9 mouse cellular contexts compared by ENCODE assay signal in the genomic region with DNA sequence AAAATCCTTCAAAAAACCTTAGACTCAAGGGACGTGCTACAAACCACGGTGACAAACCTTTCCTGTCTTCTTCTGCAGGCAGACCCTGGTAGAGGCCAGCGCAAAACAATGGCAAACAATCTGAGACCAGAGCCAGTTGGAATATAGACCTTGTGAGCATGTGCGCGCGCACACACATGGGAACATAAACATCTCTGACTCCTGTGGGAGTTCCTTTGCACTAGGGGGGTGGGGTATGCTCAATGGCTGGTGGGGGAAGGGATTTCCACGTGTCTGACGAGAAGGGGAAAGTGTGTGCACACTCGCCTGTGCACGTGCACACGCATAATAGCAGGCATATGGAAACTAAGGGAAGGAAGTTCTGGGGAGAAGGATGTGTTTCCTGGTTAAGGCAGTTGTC.
DNase-seq lines count a peak whose midpoint lies in the region; ATAC-seq and TF ChIP-seq lines count a peak whose summit lies in the region.
"Had no signal": no experiment of that assay in that cellular context is flagged by ENCODE, and none has a peak within 500 bp of the region (broad histone marks: within the 10 kb centered on the region; RNA-seq: fewer than 3 reads in every experiment).

No protein-coding gene starts in this region.

- peak overlapping the region; percentile 89 for H3K27ac ChIP-seq in forebrain, embryonic 10.5 days
- H3K27ac ChIP-seq in forebrain, embryonic 11.5 days (ENCODE audit: low read depth, low read length) = no peak overlapping the region; the same call in 1 of the 2 replicates
- 0 out of 2 replicates have a peak overlapping the region, but pooled peaks have one; percentile 22 for H3K27ac ChIP-seq in midbrain, embryonic 12.5 days (replicated peaks)
- no peak overlapping the region for H3K27ac ChIP-seq in midbrain, embryonic 13.5 days
- peak overlapping the region; percentile 21; the same call in 1 of the 2 replicates for H3K27ac ChIP-seq in intestine, postnatal 0 days (ENCODE audit: low read depth, low read length)
- H3K27ac ChIP-seq in stomach, embryonic 14.5 days (ENCODE audit: low read length) = peak overlapping the region; percentile 98

- WGBS in forebrain, embryonic 10.5 days = 81% methylated on average over 11 of the region's 11 CpGs
- WGBS in forebrain, embryonic 11.5 days = 75% methylated on average over 11 of the region's 11 CpGs
- WGBS in midbrain, embryonic 12.5 days = 78% methylated on average over 11 of the region's 11 CpGs
- 76% methylated on average over 11 of the region's 11 CpGs for WGBS in midbrain, embryonic 13.5 days
- WGBS in intestine, postnatal 0 days = 52% methylated on average over 11 of the region's 11 CpGs
- WGBS in stomach, embryonic 14.5 days = 50% methylated on average over 11 of the region's 11 CpGs

- no peak for TF ChIP-seq CTCF in intestine, postnatal 0 days (IDR thresholded peaks at IDR 0.05; ENCODE audit: low read depth)

- no peak overlapping the region for H3K9ac ChIP-seq in forebrain, embryonic 11.5 days (ENCODE audit: low read length)
- no peak overlapping the region for H3K9ac ChIP-seq in midbrain, embryonic 12.5 days (replicated peaks)
- no peak overlapping the region for H3K9ac ChIP-seq in midbrain, embryonic 13.5 days (replicated peaks)
- no peak overlapping the region for H3K9ac ChIP-seq in intestine, postnatal 0 days (ENCODE audit: low read depth, low read length)
- no peak overlapping the region for H3K9ac ChIP-seq in stomach, embryonic 14.5 days (replicated peaks; ENCODE audit: low read depth, low read length)

- H3K9me3 ChIP-seq in forebrain, embryonic 10.5 days = no peaks in the 10 kb centered on the region
- H3K9me3 ChIP-seq in forebrain, embryonic 11.5 days (ENCODE audit: control insufficient read depth, low read length) = no peaks in the 10 kb centered on the region
- no peaks in the 10 kb centered on the region for H3K9me3 ChIP-seq in midbrain, embryonic 12.5 days
- H3K9me3 ChIP-seq in midbrain, embryonic 13.5 days = no peaks in the 10 kb centered on the region
- H3K9me3 ChIP-seq in intestine, postnatal 0 days (ENCODE audit: control insufficient read depth) = no peaks in the 10 kb centered on the region
- no peaks in the 10 kb centered on the region for H3K9me3 ChIP-seq in stomach, embryonic 14.5 days (ENCODE audit: control insufficient read depth, low read depth, low read length)

- H3K4me2 ChIP-seq in forebrain, embryonic 11.5 days (ENCODE audit: low read depth, low read length, severe bottlenecking) = no peak overlapping the region
- H3K4me2 ChIP-seq in midbrain, embryonic 12.5 days (replicated peaks) = no peak overlapping the region
- no peak overlapping the region for H3K4me2 ChIP-seq in midbrain, embryonic 13.5 days (replicated peaks)
- no peak overlapping the region for H3K4me2 ChIP-seq in intestine, postnatal 0 days (replicated peaks; ENCODE audit: low read depth)
- no peak overlapping the region for H3K4me2 ChIP-seq in stomach, embryonic 14.5 days (replicated peaks; ENCODE audit: low read depth, low read length)

- peaks cover 100% of the 10 kb centered on the region for H3K4me1 ChIP-seq in forebrain, embryonic 10.5 days
- peaks cover 62% of the 10 kb centered on the region for H3K4me1 ChIP-seq in forebrain, embryonic 11.5 days (replicated peaks; ENCODE audit: control insufficient read depth, insufficient read depth, low read length)
- peaks cover 92% of the 10 kb centered on the region for H3K4me1 ChIP-seq in midbrain, embryonic 12.5 days
- peaks cover 77% of the 10 kb centered on the region for H3K4me1 ChIP-seq in midbrain, embryonic 13.5 days (replicated peaks)
- peaks cover 6% of the 10 kb centered on the region; the same call in 1 of the 2 replicates for H3K4me1 ChIP-seq in intestine, postnatal 0 days (replicated peaks; ENCODE audit: control insufficient read depth, insufficient read depth, low read length)
- peaks cover 70% of the 10 kb centered on the region for H3K4me1 ChIP-seq in stomach, embryonic 14.5 days (ENCODE audit: control insufficient read depth, insufficient read depth, low read length)

- no peaks in the 10 kb centered on the region for H3K27me3 ChIP-seq in forebrain, embryonic 10.5 days (ENCODE audit: poor library complexity, severe bottlenecking)
- H3K27me3 ChIP-seq in forebrain, embryonic 11.5 days (ENCODE audit: control insufficient read depth, insufficient read depth, low read length) = no peaks in the 10 kb centered on the region
- H3K27me3 ChIP-seq in midbrain, embryonic 12.5 days = peaks cover 6% of the 10 kb centered on the region; the same call in 1 of the 2 replicates
- H3K27me3 ChIP-seq in midbrain, embryonic 13.5 days = no peaks in the 10 kb centered on the region
- H3K27me3 ChIP-seq in intestine, postnatal 0 days (replicated peaks; ENCODE audit: control insufficient read depth, insufficient read depth, low read length) = no peaks in the 10 kb centered on the region
- no peaks in the 10 kb centered on the region for H3K27me3 ChIP-seq in stomach, embryonic 14.5 days (ENCODE audit: control insufficient read depth, insufficient read depth, low read length)

- H3K4me3 ChIP-seq in forebrain, embryonic 10.5 days = no peak overlapping the region
- H3K4me3 ChIP-seq in forebrain, embryonic 11.5 days (ENCODE audit: low read depth, low read length) = no peak overlapping the region
- no peak overlapping the region for H3K4me3 ChIP-seq in midbrain, embryonic 12.5 days
- H3K4me3 ChIP-seq in midbrain, embryonic 13.5 days (replicated peaks) = no peak overlapping the region
- H3K4me3 ChIP-seq in intestine, postnatal 0 days (ENCODE audit: low read depth, low read length) = no peak overlapping the region
- no peak overlapping the region for H3K4me3 ChIP-seq in stomach, embryonic 14.5 days (ENCODE audit: low read depth, low read length)

- no peak for ATAC-seq in forebrain, embryonic 11.5 days (replicated peaks; ENCODE audit: low FRiP score)
- no peak for ATAC-seq in midbrain, embryonic 12.5 days (ENCODE audit: low FRiP score, low read depth)
- no peak for ATAC-seq in midbrain, embryonic 13.5 days
- ATAC-seq in intestine, postnatal 0 days = no peak
- ATAC-seq in stomach, embryonic 14.5 days (ENCODE audit: insufficient number of reproducible peaks, insufficient read depth, low FRiP score, low read depth) = no peak; the same call in 1 of the 2 replicates

- DNase-seq in forebrain, embryonic 10.5 days (ENCODE audit: extremely low spot score, low spot score) = no peak
- no peak for DNase-seq in forebrain, embryonic 11.5 days (ENCODE audit: low spot score)
- no peak for DNase-seq in left cerebral cortex, adult 8-10 months (ENCODE audit: low spot score in 2 of 2)
- DNase-seq in adrenal gland, postnatal 14 days = no peak
- DNase-seq: cerebellum, adult 9-11 months had no signal

- no peaks in the 10 kb centered on the region for H3K36me3 ChIP-seq in forebrain, embryonic 10.5 days (replicated peaks)
- H3K36me3 ChIP-seq in forebrain, embryonic 11.5 days (ENCODE audit: control insufficient read depth, insufficient read depth, low read length) = no peaks in the 10 kb centered on the region
- no peaks in the 10 kb centered on the region for H3K36me3 ChIP-seq in midbrain, embryonic 12.5 days
- no peaks in the 10 kb centered on the region for H3K36me3 ChIP-seq in midbrain, embryonic 13.5 days
- no peaks in the 10 kb centered on the region for H3K36me3 ChIP-seq in intestine, postnatal 0 days (ENCODE audit: control insufficient read depth, insufficient read depth)
- H3K36me3 ChIP-seq in stomach, embryonic 14.5 days (ENCODE audit: control insufficient read depth, insufficient read depth, low read length) = no peaks in the 10 kb centered on the region

Comparison
In these comparisons a context has a peak if more than half of its experiments do, and no peak if none do; other contexts are left out.
1. H3K27ac ChIP-seq: peak in forebrain, embryonic 10.5 days (single experiment), midbrain, embryonic 12.5 days (single experiment), intestine, postnatal 0 days (single experiment) and stomach, embryonic 14.5 days (single experiment); none in forebrain, embryonic 11.5 days (single experiment) and midbrain, embryonic 13.5 days (single experiment).